Mouse (Mus musculus): ENCODE data around the gene Prr19.

Prr19 gene

DNA sequence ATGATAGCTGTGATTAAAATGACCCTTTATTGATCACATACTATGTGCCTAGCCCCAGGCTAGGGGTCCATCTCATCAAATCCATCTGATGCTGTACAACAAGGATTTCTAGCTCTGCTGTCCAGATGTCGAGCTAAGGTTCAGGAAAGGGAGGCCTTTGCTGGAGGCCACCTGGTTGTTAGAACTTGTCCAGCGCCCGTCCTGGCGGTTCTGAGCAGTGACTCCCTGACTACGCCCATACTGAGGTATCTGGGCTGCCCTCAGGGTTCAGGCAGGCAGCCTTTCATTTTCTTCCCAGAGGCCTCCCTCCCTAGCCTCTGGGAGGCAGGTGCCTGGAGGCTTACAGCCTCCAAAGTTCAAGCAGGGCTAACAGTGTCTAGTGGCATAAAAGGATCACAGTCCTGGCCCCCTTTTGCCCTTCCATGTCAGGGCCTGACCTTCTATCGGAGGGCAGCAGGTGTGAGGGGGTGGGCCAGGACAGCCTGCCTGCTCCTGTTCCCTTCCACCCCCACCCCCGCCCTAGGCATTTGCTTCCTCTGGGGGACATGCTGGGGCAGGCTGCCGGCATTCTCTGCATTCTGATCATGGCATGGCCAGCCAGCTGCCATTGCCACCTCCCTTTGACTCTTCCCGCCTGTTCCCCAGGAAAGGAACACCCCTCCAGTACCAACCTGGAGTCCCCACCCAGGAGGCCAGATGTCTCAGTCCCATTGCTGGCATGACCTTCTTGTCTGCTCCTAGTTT, 25.5 kb upstream of the Prr19 start:
- DNase-seq (ENCODE audit: low read depth) = no peak

DNA sequence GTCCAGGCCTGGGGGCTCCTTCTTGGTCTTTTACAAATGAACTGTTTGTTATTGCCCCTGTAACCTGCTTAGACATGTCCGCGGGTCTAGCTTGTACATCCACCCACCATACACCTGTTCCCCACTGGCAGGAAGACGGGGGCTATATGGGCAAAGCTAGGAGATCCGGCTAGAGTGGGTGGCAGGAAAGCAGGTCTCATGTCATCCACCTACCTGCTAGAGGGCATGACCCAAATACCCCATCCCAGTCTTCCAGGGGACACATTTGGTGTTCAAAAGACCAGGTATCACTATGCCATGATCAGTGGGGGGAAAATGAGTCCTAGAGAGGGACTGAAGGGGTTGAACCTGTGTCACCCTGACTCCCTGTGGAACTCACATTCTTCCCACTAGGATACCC, 23.8 kb upstream of the Prr19 start:
- no peak for DNase-seq (ENCODE audit: low read depth)

DNA sequence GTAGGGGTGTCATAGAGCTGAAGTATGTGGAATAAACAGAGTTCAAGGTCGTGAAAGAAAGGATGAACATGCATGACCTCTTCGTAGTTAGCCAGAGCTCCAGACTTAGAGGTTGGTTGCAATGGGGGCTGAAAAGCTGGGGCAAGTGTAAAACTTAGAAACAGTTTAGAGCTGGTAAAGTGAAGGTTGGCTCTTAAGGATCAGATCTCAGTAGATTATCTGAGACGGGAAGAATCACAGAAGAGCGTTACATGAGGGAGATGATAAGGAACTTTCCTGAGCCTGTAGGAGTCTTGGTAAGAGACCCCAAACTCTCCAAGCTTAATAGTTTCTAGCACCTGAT, 23.2 kb upstream of the Prr19 start:
- DNase-seq (ENCODE audit: low read depth) = no peak

DNA sequence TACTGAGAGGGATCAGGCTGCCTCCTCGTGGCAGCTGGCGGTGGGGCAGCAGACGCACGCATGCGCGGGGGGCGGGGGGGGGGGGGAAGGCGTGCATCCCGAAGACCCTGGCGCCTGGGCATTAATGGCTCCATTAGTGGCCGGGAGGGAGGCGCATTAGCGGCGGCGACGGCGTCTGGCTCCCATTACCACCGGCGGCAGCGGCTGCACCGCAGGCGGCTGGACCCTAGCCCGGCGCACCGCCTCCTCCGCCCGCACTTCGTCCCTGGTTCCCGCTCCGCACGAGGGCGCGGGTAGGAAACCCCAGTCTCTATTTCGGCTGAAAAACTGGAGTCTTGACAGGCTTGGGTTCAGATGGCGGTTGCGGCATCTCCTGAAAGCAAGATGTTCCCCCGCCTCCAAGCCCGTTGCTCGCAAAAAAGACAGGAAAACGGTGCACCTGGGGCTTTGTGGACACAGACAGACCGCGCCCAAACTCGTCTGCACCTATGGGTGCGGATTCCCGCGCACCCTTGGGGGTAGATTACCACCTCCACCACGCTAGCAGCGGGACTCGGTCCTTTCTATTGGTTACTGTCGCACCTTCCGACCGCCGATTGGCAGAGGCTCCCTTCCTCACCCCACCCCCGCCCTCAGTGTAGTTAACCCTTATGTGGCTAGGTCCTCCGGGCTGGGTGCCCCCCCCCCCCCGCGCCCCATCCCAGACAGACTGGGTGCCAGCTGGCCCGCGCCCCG, 22.7 kb upstream of the Prr19 start:
- DNase-seq (ENCODE audit: low read depth) = peak; percentile 85

DNA sequence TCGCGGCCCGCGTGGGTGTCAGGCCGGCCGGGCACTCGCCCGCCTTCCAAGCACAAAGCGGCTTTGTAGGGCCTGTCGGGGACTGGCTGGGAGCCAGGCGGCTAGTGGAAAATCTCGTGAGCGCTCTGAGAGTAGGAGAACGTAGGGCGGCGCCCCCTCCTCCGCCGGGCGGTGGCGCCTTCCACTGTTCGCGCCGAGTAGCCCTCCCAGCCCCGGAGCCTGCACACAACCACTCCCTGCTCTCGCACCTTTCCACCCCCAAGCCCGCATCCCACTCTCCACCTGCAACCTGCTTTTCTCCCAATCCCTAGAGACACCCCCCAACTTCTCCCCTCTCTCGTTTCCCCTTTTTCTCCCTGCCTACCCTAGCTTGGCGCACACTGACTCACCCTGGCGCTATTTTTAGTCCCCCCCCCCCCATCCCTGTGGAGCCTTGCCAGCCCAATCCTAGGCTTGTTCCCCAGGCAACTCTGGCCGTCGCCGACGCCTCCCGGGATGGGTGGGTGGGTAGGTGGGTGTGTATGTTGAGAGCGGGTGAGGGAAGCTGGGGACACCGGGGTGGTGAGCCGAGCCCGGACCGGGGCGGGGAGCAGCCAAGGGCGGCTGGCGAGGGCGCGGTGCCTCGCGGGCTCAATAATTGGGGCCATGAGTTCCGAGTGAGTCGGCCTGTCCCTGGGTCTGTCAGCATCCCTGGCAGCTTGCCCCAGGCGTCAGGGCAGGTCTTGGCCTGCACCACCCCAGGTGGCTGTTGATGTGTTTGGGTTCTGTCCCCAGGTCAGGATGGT, 21.9 kb upstream of the Prr19 start:
- DNase-seq (ENCODE audit: low read depth) = no peak

DNA sequence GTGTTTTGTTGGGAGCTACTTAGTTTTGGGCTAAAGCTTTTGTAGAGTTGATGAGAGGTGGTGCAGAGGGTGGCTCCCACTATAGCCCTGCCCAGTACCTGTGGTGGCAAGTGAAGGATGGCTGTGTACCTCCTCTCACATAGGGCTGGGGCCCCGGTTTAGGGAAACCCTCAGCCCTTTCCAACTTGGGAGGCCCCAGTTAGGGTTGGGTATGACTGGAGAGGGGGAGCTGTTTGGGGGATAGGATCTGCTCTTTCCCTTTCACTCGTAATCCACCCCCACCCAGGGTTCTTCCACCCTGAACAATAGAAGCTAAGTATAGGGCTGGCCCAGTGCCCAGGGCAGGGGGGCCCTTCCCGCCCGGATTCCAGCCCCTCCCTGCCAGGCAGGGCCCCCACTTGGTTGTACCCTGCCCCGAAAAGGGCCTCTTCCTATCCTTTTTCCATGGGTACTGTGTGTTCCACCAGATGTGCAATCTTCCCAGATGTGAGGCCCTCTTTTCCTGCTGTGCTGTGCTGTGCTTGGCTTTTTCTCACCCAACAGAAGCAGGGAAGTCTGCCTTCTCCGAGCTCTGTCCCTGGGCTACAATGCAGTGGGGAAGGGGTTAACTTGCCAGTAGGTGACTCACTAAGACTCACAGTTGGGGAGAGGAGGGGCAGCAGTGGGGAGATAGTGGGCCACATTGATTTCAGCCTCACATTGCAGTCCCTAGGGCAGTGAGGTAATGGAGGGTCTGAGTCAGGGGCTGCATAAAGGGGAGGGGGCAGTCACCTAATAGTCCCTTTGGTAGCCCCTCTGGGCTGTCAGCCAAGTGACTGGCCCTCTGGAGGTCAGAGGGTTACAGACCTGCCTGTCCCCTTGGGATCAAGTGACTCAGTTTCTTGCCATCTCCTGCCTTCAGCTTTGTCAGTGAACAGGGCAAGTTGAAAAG, 21.1 kb upstream of the Prr19 start:
- no peak for DNase-seq (ENCODE audit: low read depth)

DNA sequence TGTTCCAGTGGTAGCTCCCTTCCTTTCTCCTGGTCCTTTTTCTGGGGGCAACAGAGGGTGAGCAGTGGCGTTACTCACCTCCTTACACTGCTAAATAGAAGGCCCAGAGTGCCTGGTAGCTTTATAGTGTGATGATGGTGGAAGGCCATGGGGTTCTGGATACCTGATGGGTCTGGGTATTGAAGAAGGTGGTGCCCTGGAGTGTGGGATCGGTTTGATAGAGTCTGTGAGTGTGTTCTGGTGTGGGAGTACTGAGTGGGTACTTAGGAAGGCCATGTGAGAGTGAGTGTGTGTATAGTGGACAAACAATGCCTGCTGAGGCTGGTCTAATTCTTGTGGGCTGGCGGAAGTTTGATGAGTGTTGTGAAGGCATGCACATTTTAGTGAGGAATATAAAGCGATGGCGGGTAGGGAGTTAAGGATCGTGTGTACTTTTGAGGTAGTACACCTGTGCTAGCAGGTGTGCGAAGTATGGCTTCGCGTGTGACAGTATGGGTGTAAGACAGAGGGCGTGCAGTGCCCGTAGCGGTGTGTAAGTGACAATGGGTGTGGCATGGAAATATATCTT, 20.0 kb upstream of the Prr19 start:
- DNase-seq (ENCODE audit: low read depth) = no peak

DNA sequence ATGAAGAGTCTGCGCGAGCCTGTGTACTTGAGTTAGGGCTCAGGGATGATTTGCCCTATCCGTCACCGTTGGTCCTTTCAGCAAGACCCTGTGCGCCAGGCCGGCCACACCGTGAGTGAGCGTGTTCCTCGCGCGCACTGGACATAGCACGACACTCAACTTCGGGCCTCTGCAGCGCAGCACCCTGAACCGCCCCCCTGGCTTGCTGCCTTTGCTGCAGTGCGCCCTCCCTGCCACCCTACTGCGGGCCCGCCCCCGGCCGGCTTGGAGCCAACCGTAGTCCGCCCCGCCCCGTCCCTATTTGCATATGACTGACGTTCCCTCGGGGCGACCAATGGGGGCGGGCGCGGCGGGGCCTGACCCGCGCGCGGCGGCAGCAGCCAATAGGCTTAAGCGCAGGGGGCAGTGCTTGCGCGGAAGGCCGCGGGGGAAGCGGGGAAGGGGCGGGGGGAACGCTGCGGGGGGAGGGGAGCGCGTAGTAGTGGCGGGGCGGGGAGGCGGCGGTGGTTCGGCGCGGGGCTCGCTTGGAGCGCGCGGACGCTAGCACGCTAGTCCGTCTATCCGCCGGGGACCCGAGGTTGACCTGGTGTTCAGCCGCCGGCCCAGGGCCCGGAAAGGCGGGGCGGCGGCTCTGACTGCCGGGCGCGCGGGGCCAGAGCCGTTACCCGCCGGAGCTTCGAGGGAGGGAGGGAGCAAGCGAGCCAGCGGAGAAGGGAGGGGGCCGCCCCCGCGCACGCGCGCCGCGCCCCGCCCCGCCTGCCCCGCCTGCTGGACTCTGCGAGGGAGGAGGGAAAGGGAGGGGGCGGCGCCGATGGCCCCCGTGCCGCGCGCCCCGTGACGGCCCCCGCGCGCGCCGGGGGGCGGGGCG, 19.2 kb upstream of the Prr19 start:
- DNase-seq (ENCODE audit: low read depth) = peak; percentile 94

DNA sequence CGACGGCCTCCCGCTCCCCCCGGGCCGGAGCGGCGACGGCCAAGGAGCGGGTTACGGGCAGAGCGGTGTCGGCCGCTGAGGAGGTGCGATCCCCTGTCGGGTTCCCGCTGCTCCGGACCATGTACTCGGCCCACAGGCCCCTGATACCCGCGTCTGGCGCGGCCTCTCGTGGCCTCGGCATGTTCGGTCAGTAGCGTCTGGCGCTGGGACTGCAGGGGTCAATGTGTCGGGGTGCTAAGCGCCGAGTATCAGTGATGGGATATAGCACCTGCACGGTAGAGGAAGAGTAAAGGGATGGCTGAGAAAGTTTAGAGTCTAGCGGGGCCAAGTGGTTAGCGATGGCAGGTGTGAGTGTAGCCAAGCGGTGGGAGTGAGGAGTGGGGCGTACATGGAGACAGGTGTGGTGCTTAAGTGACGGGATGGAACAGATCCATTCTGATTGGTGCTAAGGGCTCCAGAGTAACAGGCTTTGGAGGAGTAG, 18.4 kb upstream of the Prr19 start:
- DNase-seq (ENCODE audit: low read depth) = no peak

DNA sequence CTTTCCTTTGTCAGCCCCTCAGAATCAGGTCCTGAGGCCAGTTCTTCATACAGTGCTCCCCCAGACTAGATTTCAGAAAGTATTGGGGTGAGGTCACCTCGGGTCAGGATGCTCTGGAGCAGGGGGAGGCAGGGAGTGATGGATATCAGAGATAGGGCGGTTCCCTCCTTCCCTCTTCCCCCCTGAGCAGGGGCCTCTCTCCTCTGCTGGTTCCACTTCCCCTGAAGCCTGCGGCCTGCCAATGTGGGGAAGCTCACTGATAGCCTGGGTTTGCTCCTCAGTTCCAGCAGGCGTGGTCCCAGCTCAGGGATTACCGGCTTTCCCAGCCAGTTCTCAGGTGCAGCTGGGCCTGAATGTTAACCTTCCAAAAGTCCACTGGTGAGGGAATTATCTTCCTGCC, 17.6 kb upstream of the Prr19 start:
- DNase-seq (ENCODE audit: low read depth) = no peak

DNA sequence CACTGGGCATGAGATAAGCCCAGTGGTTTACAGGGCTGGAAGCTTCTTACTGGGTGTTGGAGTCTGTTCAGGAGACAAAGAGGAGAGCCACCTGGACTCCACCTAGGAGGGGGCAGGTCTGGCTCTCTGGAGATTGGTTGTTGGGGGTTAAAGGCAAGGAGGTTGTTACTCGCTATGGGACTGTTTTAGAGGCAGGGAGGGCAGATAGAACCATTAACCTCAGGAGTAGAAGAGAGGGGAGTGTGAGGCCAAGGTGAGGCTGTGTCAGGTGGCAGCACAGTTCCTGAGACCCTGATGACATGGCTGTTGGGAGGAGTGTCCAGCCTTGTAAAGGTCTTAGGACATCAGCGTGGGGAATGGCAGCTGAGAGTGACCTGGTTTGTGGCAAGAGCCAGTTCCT, 17.0 kb upstream of the Prr19 start:
- no peak for DNase-seq (ENCODE audit: low read depth)

DNA sequence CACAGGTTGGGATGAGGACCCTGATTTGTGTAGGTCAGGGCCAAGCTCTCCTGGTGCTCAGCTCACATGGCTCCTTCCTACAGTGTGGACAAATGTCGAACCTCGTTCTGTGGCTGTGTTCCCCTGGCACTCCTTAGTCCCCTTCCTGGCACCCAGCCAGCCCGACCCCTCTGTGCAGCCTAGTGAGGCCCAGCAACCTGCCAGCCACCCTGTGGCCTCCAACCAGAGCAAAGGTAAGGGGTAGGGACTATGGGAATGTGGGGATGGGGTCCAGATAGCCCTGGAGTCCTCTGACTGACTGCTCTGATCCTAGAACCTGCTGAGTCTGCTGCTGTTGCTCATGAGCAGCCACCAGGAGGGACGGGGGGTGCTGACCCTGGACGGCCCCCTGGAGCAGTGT, 16.4 kb upstream of the Prr19 start:
- no peak for DNase-seq (ENCODE audit: low read depth)

DNA sequence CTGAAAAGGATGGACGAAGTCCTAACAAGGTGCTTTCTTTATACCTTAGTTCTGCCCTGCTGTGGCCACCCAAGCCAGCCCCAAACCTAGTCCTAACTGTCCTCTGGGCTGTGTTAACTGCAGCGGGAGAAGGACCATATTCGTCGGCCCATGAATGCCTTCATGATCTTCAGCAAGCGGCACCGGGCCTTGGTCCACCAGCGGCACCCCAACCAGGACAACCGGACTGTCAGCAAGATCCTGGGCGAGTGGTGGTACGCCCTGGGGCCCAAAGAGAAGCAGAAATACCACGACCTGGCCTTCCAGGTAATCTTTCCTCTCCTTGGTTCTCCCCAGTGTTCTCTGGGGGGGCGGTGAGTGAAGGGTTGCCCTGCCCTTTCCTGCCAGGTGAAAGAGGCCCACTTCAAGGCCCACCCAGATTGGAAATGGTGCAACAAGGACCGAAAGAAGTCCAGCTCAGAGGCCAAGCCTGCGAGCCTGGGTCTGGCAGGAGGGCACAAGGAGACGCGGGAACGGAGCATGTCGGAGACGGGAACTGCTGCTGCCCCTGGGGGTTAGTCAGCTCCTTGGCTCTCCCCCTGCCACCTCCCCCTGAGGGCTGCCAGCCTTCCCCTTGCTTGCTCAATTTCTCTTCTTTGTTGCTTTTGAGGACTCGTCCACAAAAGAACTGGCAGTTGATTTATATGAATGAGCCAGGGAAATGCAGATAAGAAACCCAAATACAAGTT, 15.5 kb upstream of the Prr19 start:
- DNase-seq (ENCODE audit: low read depth) = no peak

DNA sequence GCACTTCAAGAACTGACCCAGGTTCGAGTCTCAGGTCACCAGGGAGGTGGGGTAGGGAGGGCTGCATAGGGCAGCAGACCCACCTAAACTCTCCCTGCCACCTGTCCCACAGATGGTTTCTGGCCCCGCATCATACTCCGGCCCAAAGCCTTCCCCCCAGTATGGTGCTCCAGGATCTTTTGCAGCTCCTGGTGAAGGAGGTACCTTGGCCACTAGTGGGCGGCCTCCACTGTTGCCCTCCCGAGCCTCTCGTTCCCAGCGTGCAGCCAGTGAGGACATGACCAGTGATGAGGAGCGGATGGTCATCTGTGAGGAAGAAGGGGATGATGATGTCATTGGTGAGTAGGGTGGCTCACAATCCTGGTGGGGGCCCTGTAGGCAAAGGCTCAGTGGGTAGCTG, 14.2 kb upstream of the Prr19 start:
- DNase-seq (ENCODE audit: low read depth) = no peak

DNA sequence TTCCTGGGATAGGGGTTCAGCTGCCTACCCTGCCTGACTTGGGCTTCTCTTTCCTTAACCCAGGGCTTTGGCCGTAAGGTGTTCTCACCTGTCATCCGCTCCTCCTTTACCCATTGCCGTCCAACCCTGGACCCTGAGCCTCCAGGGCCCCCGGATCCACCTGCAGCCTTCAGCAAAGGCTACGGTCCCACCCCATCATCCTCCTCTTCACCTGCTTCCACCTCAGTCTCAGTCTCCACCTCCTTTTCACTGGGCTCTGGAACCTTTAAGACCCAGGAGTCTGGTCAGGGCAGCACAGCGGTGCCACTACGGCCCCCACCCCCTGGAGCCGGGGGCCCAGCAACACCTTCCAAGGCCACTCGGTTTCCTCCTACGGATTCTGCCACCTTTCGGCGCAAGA, 13.2 kb upstream of the Prr19 start:
- DNase-seq (ENCODE audit: low read depth) = no peak

DNA sequence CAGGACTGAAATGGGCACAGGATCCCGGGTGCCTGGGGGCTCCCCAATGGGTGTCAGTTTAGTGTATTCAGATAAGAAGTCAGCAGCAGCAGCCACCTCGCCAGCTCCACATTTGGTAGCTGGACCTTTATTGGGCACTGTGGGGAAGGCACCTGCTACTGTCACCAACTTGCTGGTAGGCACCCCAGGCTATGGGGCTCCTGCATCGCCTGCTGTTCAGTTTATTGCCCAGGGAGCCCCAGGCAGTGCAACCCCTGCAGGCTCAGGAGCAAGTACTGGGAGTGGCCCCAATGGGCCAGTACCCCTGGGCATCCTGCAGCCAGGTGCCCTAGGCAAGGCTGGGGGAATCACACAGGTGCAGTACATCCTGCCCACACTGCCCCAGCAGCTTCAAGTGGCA, 12.5 kb upstream of the Prr19 start:
- DNase-seq (ENCODE audit: low read depth) = no peak

DNA sequence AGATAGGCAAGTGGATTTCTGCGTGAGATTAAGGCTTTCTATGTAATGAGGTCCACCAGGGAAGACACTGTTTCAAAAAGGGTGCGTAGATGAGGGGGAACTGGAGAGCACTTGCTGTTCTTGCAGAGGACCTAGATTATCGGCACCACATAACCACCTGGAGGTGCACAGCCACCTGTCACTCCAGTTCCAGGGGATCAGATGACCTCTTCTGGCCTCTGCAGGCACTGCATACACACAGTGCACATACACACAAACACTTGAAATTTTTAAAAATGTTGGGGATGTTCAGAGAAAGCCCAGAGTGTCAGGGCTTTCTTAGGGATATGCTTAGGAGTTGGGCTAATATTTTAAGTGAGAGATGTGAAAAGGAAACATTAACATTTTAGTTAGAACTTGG, 11.3 kb upstream of the Prr19 start:
- no peak for DNase-seq (ENCODE audit: low read depth)

DNA sequence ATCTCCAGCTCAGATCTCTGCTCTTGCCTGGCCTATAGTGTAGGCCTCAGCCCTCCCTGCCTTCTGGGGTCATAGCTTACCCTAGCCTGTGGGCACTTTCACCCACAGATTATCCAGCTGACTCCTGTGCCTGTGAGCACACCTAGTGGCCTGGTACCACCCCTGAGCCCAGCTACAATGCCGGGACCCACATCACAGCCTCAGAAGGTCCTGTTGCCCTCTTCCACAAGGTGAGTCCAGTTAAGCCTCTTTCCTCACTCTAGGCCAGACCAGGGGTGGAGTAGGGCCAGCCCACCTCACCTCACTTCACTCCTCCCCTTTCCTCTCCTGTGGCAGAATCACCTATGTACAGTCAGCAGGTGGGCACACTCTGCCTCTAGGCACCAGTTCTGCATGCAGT, 10.7 kb upstream of the Prr19 start:
- DNase-seq (ENCODE audit: low read depth) = no peak

DNA sequence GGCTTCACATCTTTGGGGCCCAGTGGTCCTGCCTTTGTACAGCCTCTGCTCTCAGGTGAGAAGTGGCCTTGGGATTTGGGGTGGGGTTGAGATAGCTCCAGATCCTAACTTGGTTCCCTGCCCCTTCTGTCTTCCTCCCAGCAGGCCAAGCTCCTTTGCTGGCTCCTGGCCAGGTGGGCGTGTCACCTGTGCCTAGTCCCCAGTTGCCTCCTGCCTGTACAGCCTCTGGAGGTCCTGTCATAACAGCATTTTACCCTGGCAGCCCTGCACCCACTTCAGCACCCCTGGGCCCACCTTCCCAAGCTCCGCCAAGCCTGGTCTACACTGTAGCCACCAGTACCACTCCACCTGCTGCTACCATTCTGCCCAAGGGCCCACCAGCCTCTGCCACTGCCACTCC, 10.3 kb upstream of the Prr19 start:
- no peak for DNase-seq (ENCODE audit: low read depth)

DNA sequence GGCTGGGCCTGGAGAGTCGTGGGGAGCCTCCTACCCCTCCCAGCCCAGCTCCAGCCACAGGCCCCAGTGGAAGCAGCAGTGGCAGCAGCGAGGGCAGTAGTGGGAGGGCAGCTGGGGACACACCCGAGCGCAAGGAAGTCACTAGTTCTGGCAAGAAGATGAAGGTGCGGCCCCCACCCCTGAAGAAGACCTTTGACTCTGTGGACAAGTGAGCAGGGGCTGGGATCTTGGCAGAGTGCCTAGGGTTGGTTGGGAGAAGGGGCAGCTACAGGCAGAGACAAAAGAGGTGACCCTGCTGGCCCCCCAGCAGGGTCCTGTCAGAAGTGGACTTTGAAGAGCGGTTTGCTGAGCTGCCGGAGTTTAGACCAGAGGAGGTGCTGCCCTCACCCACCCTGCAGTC, 9.1 kb upstream of the Prr19 start:
- no peak for DNase-seq (ENCODE audit: low read depth)
